Mouse (Mus musculus): ENCODE results near the gene Sae1. TPM values are rescaled to one million over a fixed set of nuclear protein-coding genes. Genes with fewer than 3 reads are reported as not detected.

Sae1 gene
- polyA plus RNA-seq, 1 experiment from 2014 or later, result 243 TPM

- Histone ChIP-seq H3K4me3 (peak overlapping the region; percentile 35), H3K36me3 (replicated peaks) (no peaks in the 10 kb centered on the region), H3K27me3 (replicated peaks) (no peaks in the 10 kb centered on the region), H3K9ac (peak overlapping the region; percentile 39), H3K9me3 (no peaks in the 10 kb centered on the region), H3K27ac (peak overlapping the region; percentile 42; the same call in 1 of the 2 replicates), H3K4me1 (peaks cover 40% of the 10 kb centered on the region), H3K4me2 (peak overlapping the region; percentile 73)
- ATAC-seq (replicated peaks), result no peak
- under 1% methylated on average over 22 of the region's 22 CpGs for WGBS
These were observed 90.7 kb downstream of the Sae1 start for GRCm38 (mm10) chr7:16296766-16297390.

- Histone ChIP-seq H3K4me3 (no peak overlapping the region; the same call in 1 of the 2 replicates), H3K27ac (no peak overlapping the region), H3K4me1 (peaks cover 40% of the 10 kb centered on the region), H3K4me2 (peak overlapping the region; percentile 97), H3K9ac (no peak overlapping the region), H3K27me3 (replicated peaks) (no peaks in the 10 kb centered on the region), H3K36me3 (replicated peaks) (no peaks in the 10 kb centered on the region), H3K9me3 (no peaks in the 10 kb centered on the region)
- 28% methylated on average over 2 of the region's 2 CpGs for WGBS
- ATAC-seq (replicated peaks), result no peak
These were observed 91.5 kb downstream of the Sae1 start for GRCm38 (mm10) chr7:16296146-16296545.

GRCm38 (mm10) chr7:16295321-16295900, 92.2 kb downstream of the Sae1 start:
- WGBS, result 2% methylated on average over 41 of the region's 41 CpGs
- H3K4me3 ChIP-seq, result peak overlapping the region; percentile 48
- peaks cover 40% of the 10 kb centered on the region for H3K4me1 ChIP-seq
- H3K27me3 ChIP-seq (replicated peaks), result no peaks in the 10 kb centered on the region
- no peaks in the 10 kb centered on the region for H3K36me3 ChIP-seq (replicated peaks)
- no peaks in the 10 kb centered on the region for H3K9me3 ChIP-seq
- H3K9ac ChIP-seq, result peak overlapping the region; percentile 31
- H3K4me2 ChIP-seq, result peak overlapping the region; percentile 97
- H3K27ac ChIP-seq, result peak overlapping the region; percentile 67
- peak; percentile 46 for ATAC-seq (replicated peaks)

GRCm38 (mm10) chr7:16294837-16295236, 92.8 kb downstream of the Sae1 start:
- no peaks in the 10 kb centered on the region for H3K27me3 ChIP-seq (replicated peaks)
- peaks cover 37% of the 10 kb centered on the region for H3K4me1 ChIP-seq
- peak overlapping the region; percentile 97 for H3K4me2 ChIP-seq
- no peaks in the 10 kb centered on the region for H3K36me3 ChIP-seq (replicated peaks)
- peak overlapping the region; percentile 48 for H3K4me3 ChIP-seq
- ATAC-seq (replicated peaks), result peak; percentile 65
- H3K9ac ChIP-seq, result peak overlapping the region; percentile 31
- WGBS, result under 1% methylated on average over 23 of the region's 23 CpGs
- H3K27ac ChIP-seq, result peak overlapping the region; percentile 67
- H3K9me3 ChIP-seq, result no peaks in the 10 kb centered on the region

- Histone ChIP-seq H3K9me3 (no peaks in the 10 kb centered on the region), H3K4me2 (peak overlapping the region; percentile 97; the same call in 1 of the 2 replicates), H3K27ac (no peak overlapping the region), H3K36me3 (replicated peaks) (no peaks in the 10 kb centered on the region), H3K4me1 (peaks cover 36% of the 10 kb centered on the region), H3K9ac (no peak overlapping the region), H3K27me3 (replicated peaks) (no peaks in the 10 kb centered on the region), H3K4me3 (no peak overlapping the region; the same call in 1 of the 2 replicates)
- ATAC-seq (replicated peaks), result no peak
- 28% methylated on average over 4 of the region's 4 CpGs for WGBS
These were observed 93.3 kb downstream of the Sae1 start for GRCm38 (mm10) chr7:16294346-16294745.

- H3K4me3 ChIP-seq, result no peak overlapping the region
- H3K4me1 ChIP-seq, result peaks cover 11% of the 10 kb centered on the region
- H3K27ac ChIP-seq, result no peak overlapping the region
- ATAC-seq (replicated peaks), result no peak
- H3K9ac ChIP-seq, result no peak overlapping the region
- WGBS, result 81% methylated on average over 1 of the region's 1 CpGs
- no peak overlapping the region for H3K4me2 ChIP-seq
- H3K36me3 ChIP-seq (replicated peaks), result 0 out of 2 replicates have a peak, but pooled peaks cover 3% of the 10 kb centered on the region
- H3K27me3 ChIP-seq (replicated peaks), result no peaks in the 10 kb centered on the region
- H3K9me3 ChIP-seq, result no peaks in the 10 kb centered on the region
These were observed 99.8 kb downstream of the Sae1 start for GRCm38 (mm10) chr7:16287791-16288190.

GRCm38 (mm10) chr7:16287016-16287415, 100.6 kb downstream of the Sae1 start:
- peak overlapping the region; percentile 59 for H3K9ac ChIP-seq
- H3K4me3 ChIP-seq, result peak overlapping the region; percentile 63
- no peaks in the 10 kb centered on the region for H3K27me3 ChIP-seq (replicated peaks)
- no peak for ATAC-seq (replicated peaks)
- peak overlapping the region; percentile 57 for H3K4me2 ChIP-seq
- 91% methylated on average over 2 of the region's 2 CpGs for WGBS
- H3K9me3 ChIP-seq, result no peaks in the 10 kb centered on the region
- H3K36me3 ChIP-seq (replicated peaks), result peaks cover 7% of the 10 kb centered on the region; the same call in 1 of the 2 replicates
- H3K4me1 ChIP-seq, result peaks cover 11% of the 10 kb centered on the region
- H3K27ac ChIP-seq, result peak overlapping the region; percentile 93

- no peaks in the 10 kb centered on the region for H3K9me3 ChIP-seq
- peak within 1 kb of the TSS; percentile 63 for H3K4me3 ChIP-seq
- H3K9ac ChIP-seq, result peak within 1 kb of the TSS; percentile 59
- H3K4me2 ChIP-seq, result peak within 1 kb of the TSS; percentile 57
- H3K4me1 ChIP-seq, result peaks cover 11% of the 10 kb centered on the region
- no peaks in the 10 kb centered on the region for H3K27me3 ChIP-seq (replicated peaks)
- peaks cover 13% of the 10 kb centered on the region; the same call in 1 of the 2 replicates for H3K36me3 ChIP-seq (replicated peaks)
- peak within 1 kb of the TSS; percentile 93 for H3K27ac ChIP-seq
- ATAC-seq (replicated peaks), result peak; percentile 97
- WGBS, result under 1% methylated on average over 69 of the region's 70 CpGs
These were observed 101.3 kb downstream of the Sae1 start, which contains the start of gene Ccdc9 for GRCm38 (mm10) chr7:16286026-16286961. Ccdc9 (minus strand) TSS chr7:16286795.

- Histone ChIP-seq H3K4me2 (peak overlapping the region; percentile 57), H3K4me1 (peaks cover 11% of the 10 kb centered on the region), H3K27me3 (replicated peaks) (no peaks in the 10 kb centered on the region), H3K27ac (peak overlapping the region; percentile 93; the same call in 1 of the 2 replicates), H3K9me3 (no peaks in the 10 kb centered on the region), H3K36me3 (replicated peaks) (peaks cover 21% of the 10 kb centered on the region; the same call in 1 of the 2 replicates), H3K4me3 (peak overlapping the region; percentile 63), H3K9ac (no peak overlapping the region)
- peak; percentile 44 for ATAC-seq (replicated peaks)
- 4% methylated on average over 14 of the region's 14 CpGs for WGBS
These were observed 102.1 kb downstream of the Sae1 start for GRCm38 (mm10) chr7:16285450-16286025.

GRCm38 (mm10) chr7:16284904-16285303, 102.7 kb downstream of the Sae1 start:
- ATAC-seq (replicated peaks), result no peak
- no peak overlapping the region for H3K9ac ChIP-seq
- no peak overlapping the region for H3K4me3 ChIP-seq
- H3K4me1 ChIP-seq, result peaks cover 11% of the 10 kb centered on the region
- H3K27ac ChIP-seq, result no peak overlapping the region
- WGBS, result 73% methylated on average over 9 of the region's 9 CpGs
- peak overlapping the region; percentile 57; the same call in 1 of the 2 replicates for H3K4me2 ChIP-seq
- H3K9me3 ChIP-seq, result no peaks in the 10 kb centered on the region
- H3K36me3 ChIP-seq (replicated peaks), result peaks cover 23% of the 10 kb centered on the region; the same call in 1 of the 2 replicates
- no peaks in the 10 kb centered on the region for H3K27me3 ChIP-seq (replicated peaks)

- Histone ChIP-seq H3K36me3 (replicated peaks) (peaks cover 24% of the 10 kb centered on the region; the same call in 1 of the 2 replicates), H3K27ac (no peak overlapping the region), H3K4me1 (peaks cover 11% of the 10 kb centered on the region)
These were observed 103.6 kb downstream of the Sae1 start for GRCm38 (mm10) chr7:16284001-16284400.

More at GRCm38 (mm10) chr7:16284001-16284400, 103.6 kb downstream of the Sae1 start:
- Histone ChIP-seq H3K4me3 (no peak overlapping the region), H3K9ac (no peak overlapping the region), H3K27me3 (replicated peaks) (no peaks in the 10 kb centered on the region), H3K9me3 (no peaks in the 10 kb centered on the region), H3K4me2 (no peak overlapping the region)
- 88% methylated on average over 8 of the region's 8 CpGs for WGBS
- no peak for ATAC-seq (replicated peaks)

Data from midbrain, embryonic 15.5 days (tissue).